Mouse (Mus musculus): ENCODE measurements at regions not wholly inside any gene's neighbourhood (a gene's known extent, or its start where the extent isn't known, plus 50 kb on each side); places are given as distances from the start of the nearest gene placed in this dataset.

- Histone ChIP-seq H3K27me3 (replicated peaks; ENCODE audit: control insufficient read depth, insufficient read depth, low read length) (no peaks in the 10 kb centered on the region), H3K9me3 (ENCODE audit: control insufficient read depth, low read length) (no peaks in the 10 kb centered on the region), H3K36me3 (ENCODE audit: control insufficient read depth, insufficient read depth, low read length) (no peaks in the 10 kb centered on the region), H3K4me3 (ENCODE audit: low read depth, low read length) (no peak overlapping the region), H3K4me1 (replicated peaks; ENCODE audit: control insufficient read depth, insufficient read depth, low read length) (peaks cover 13% of the 10 kb centered on the region; the same call in 1 of the 2 replicates), H3K9ac (ENCODE audit: low read length) (no peak overlapping the region), H3K4me2 (ENCODE audit: low read length) (no peak overlapping the region), H3K27ac (ENCODE audit: low read depth) (no peak overlapping the region)
- no peak for DNase-seq (ENCODE audit: low spot score)
- no peak for ATAC-seq (replicated peaks; ENCODE audit: low FRiP score, low TSS enrichment, low read depth)
- WGBS, result 62% methylated on average over 9 of the region's 9 CpGs
These were observed 116.3 kb upstream of the Tpm1 start for GRCm38 (mm10) chr9:67165486-67165885.

DNA sequence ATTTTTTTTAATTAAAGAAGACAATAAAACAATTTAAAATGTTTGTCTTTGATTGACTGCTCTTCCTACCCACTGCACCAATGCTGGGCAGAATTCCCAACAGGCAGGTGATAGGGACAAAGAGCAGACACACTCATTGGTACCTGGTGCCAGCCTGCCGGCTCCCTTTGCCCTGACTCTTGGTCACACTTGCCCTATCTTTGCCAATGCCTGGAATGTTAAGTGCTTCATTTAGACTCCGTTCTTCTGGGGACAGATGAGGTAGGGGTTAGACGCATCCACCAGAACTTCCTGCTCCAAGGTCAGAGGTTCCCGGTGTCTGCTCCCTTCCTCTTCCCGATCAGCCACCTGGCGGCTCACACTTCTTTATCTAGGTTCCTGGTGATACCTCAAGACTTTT lies 114.5 kb upstream of the Tpm1 start:
- H3K36me3 ChIP-seq (ENCODE audit: control insufficient read depth, insufficient read depth, low read length), result no peaks in the 10 kb centered on the region
- H3K27me3 ChIP-seq (replicated peaks; ENCODE audit: control insufficient read depth, insufficient read depth, low read length), result no peaks in the 10 kb centered on the region
- H3K4me2 ChIP-seq (ENCODE audit: low read length), result no peak overlapping the region
- no peak overlapping the region for H3K4me3 ChIP-seq (ENCODE audit: low read depth, low read length)
- no peak overlapping the region for H3K9ac ChIP-seq (ENCODE audit: low read length)
- ATAC-seq (replicated peaks; ENCODE audit: low FRiP score, low TSS enrichment, low read depth) (no peak), DNase-seq (ENCODE audit: low spot score) (no peak)
- WGBS, result 69% methylated on average over 6 of the region's 6 CpGs
- no peaks in the 10 kb centered on the region for H3K9me3 ChIP-seq (ENCODE audit: control insufficient read depth, low read length)
- peaks cover 5% of the 10 kb centered on the region; the same call in 1 of the 2 replicates for H3K4me1 ChIP-seq (replicated peaks; ENCODE audit: control insufficient read depth, insufficient read depth, low read length)
- no peak overlapping the region for H3K27ac ChIP-seq (ENCODE audit: low read depth)

GRCm38 (mm10) chr9:67160785-67161455 lies 111.7 kb upstream of the Tpm1 start:
- DNase-seq (ENCODE audit: low spot score) (no peak), ATAC-seq (replicated peaks; ENCODE audit: low FRiP score, low TSS enrichment, low read depth) (no peak)
- H3K9me3 ChIP-seq (ENCODE audit: control insufficient read depth, low read length), result no peaks in the 10 kb centered on the region
- H3K36me3 ChIP-seq (ENCODE audit: control insufficient read depth, insufficient read depth, low read length), result no peaks in the 10 kb centered on the region
- WGBS, result 90% methylated on average over 3 of the region's 3 CpGs
- no peak overlapping the region for H3K4me2 ChIP-seq (ENCODE audit: low read length)
- H3K4me1 ChIP-seq (replicated peaks; ENCODE audit: control insufficient read depth, insufficient read depth, low read length), result peaks cover 5% of the 10 kb centered on the region; the same call in 1 of the 2 replicates
- no peak overlapping the region for H3K27ac ChIP-seq (ENCODE audit: low read depth)
- no peak overlapping the region for H3K9ac ChIP-seq (ENCODE audit: low read length)
- no peak overlapping the region for H3K4me3 ChIP-seq (ENCODE audit: low read depth, low read length)
- H3K27me3 ChIP-seq (replicated peaks; ENCODE audit: control insufficient read depth, insufficient read depth, low read length), result no peaks in the 10 kb centered on the region

DNA sequence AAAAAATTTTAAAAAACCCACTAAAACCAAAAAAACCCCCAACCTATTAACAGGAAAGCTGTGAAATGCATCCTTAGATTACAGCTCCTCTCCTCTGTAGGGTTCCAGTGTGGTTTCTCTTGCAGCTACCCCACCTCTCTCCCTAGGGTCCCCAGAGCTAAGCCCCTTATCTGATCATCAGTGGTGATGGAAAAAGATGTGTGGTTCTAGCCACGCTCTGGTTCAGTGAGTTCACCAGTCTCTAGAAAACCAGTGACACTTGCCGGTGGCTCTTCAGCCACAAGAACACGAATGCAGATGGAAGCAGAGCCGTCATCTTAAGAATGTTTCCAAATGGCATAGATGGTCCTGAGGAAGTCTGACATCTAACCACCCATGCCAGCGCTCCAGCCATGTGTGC lies 111.1 kb upstream of the Tpm1 start:
- Histone ChIP-seq H3K27me3 (replicated peaks; ENCODE audit: control insufficient read depth, insufficient read depth, low read length) (no peaks in the 10 kb centered on the region), H3K4me2 (ENCODE audit: low read length) (no peak overlapping the region), H3K4me3 (ENCODE audit: low read depth, low read length) (no peak overlapping the region), H3K36me3 (ENCODE audit: control insufficient read depth, insufficient read depth, low read length) (no peaks in the 10 kb centered on the region), H3K9ac (ENCODE audit: low read length) (no peak overlapping the region), H3K4me1 (replicated peaks; ENCODE audit: control insufficient read depth, insufficient read depth, low read length) (peaks cover 5% of the 10 kb centered on the region; the same call in 1 of the 2 replicates), H3K27ac (ENCODE audit: low read depth) (no peak overlapping the region), H3K9me3 (ENCODE audit: control insufficient read depth, low read length) (no peaks in the 10 kb centered on the region)
- no peak for ATAC-seq (replicated peaks; ENCODE audit: low FRiP score, low TSS enrichment, low read depth)
- DNase-seq (ENCODE audit: low spot score), result no peak
- WGBS, result 92% methylated on average over 5 of the region's 5 CpGs

GRCm38 (mm10) chr9:67156590-67157259 lies 107.5 kb upstream of the Tpm1 start:
- H3K27ac ChIP-seq (ENCODE audit: low read depth), result no peak overlapping the region
- no peak overlapping the region for H3K4me3 ChIP-seq (ENCODE audit: low read depth, low read length)
- no peak overlapping the region for H3K9ac ChIP-seq (ENCODE audit: low read length)
- WGBS, result 40% methylated on average over 3 of the region's 3 CpGs
- DNase-seq (ENCODE audit: low spot score), result no peak
- no peaks in the 10 kb centered on the region for H3K9me3 ChIP-seq (ENCODE audit: control insufficient read depth, low read length)
- H3K27me3 ChIP-seq (replicated peaks; ENCODE audit: control insufficient read depth, insufficient read depth, low read length), result no peaks in the 10 kb centered on the region
- no peaks in the 10 kb centered on the region for H3K36me3 ChIP-seq (ENCODE audit: control insufficient read depth, insufficient read depth, low read length)
- no peak overlapping the region for H3K4me2 ChIP-seq (ENCODE audit: low read length)
- ATAC-seq (replicated peaks; ENCODE audit: low FRiP score, low TSS enrichment, low read depth), result no peak
- peaks cover 7% of the 10 kb centered on the region; the same call in 1 of the 2 replicates for H3K4me1 ChIP-seq (replicated peaks; ENCODE audit: control insufficient read depth, insufficient read depth, low read length)

- no peaks in the 10 kb centered on the region for H3K27me3 ChIP-seq (replicated peaks; ENCODE audit: control insufficient read depth, insufficient read depth, low read length)
- no peak overlapping the region for H3K4me3 ChIP-seq (ENCODE audit: low read depth, low read length)
- H3K4me1 ChIP-seq (replicated peaks; ENCODE audit: control insufficient read depth, insufficient read depth, low read length), result peaks cover 12% of the 10 kb centered on the region; the same call in 1 of the 2 replicates
- H3K36me3 ChIP-seq (ENCODE audit: control insufficient read depth, insufficient read depth, low read length), result no peaks in the 10 kb centered on the region
- no peak overlapping the region for H3K9ac ChIP-seq (ENCODE audit: low read length)
- no peaks in the 10 kb centered on the region for H3K9me3 ChIP-seq (ENCODE audit: control insufficient read depth, low read length)
- no peak overlapping the region for H3K4me2 ChIP-seq (ENCODE audit: low read length)
- ATAC-seq (replicated peaks; ENCODE audit: low FRiP score, low TSS enrichment, low read depth) (0 out of 2 replicates have a peak, but pooled peaks have one; percentile 37), DNase-seq (ENCODE audit: low spot score) (no peak)
- H3K27ac ChIP-seq (ENCODE audit: low read depth), result no peak overlapping the region
- WGBS, result 45% methylated on average over 6 of the region's 6 CpGs
These were observed 104.9 kb upstream of the Tpm1 start for GRCm38 (mm10) chr9:67154062-67154461.

- WGBS, result 80% methylated on average over 4 of the region's 4 CpGs
- H3K27ac ChIP-seq (ENCODE audit: low read depth), result no peak overlapping the region; the same call in 1 of the 2 replicates
These were observed 104.1 kb upstream of the Tpm1 start for GRCm38 (mm10) chr9:67153333-67153732.

DNA sequence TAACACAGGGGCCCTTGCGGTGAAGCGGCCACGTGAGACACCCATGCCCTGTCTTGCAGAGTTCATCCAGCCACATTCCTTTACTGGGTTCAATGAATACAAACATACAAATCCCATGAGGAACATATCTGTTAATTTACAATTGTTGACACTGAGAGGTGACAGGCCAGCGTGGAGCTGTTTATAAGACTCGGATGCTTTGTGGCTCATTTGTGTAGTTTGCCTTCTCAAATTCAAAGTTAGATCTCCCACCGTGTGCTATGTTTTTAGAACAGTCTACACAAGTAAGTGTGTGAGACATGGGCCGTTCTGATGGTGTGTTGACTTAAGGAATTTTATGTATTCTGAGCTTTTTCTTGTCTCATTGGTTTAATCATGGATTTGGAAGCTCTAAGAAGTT lies 98.5 kb upstream of the Tpm1 start:
- 39% methylated on average over 7 of the region's 7 CpGs for WGBS
- no peak for ATAC-seq (replicated peaks; ENCODE audit: low FRiP score, low TSS enrichment, low read depth)
- DNase-seq (ENCODE audit: low spot score), result no peak
- H3K9me3 ChIP-seq (ENCODE audit: control insufficient read depth, low read length), result no peaks in the 10 kb centered on the region
- no peak overlapping the region for H3K4me2 ChIP-seq (ENCODE audit: low read length)
- no peaks in the 10 kb centered on the region for H3K27me3 ChIP-seq (replicated peaks; ENCODE audit: control insufficient read depth, insufficient read depth, low read length)
- H3K36me3 ChIP-seq (ENCODE audit: control insufficient read depth, insufficient read depth, low read length), result no peaks in the 10 kb centered on the region
- H3K4me1 ChIP-seq (replicated peaks; ENCODE audit: control insufficient read depth, insufficient read depth, low read length), result peaks cover 9% of the 10 kb centered on the region; the same call in 1 of the 2 replicates
- no peak overlapping the region for H3K9ac ChIP-seq (ENCODE audit: low read length)
- H3K27ac ChIP-seq (ENCODE audit: low read depth), result no peak overlapping the region
- H3K4me3 ChIP-seq (ENCODE audit: low read depth, low read length), result no peak overlapping the region

More at GRCm38 (mm10) chr9:67153333-67153732, 104.1 kb upstream of the Tpm1 start:
- Histone ChIP-seq H3K36me3 (ENCODE audit: control insufficient read depth, insufficient read depth, low read length) (no peaks in the 10 kb centered on the region), H3K9ac (ENCODE audit: low read length) (no peak overlapping the region), H3K4me3 (ENCODE audit: low read depth, low read length) (no peak overlapping the region), H3K9me3 (ENCODE audit: control insufficient read depth, low read length) (no peaks in the 10 kb centered on the region), H3K4me1 (replicated peaks; ENCODE audit: control insufficient read depth, insufficient read depth, low read length) (peaks cover 12% of the 10 kb centered on the region; the same call in 1 of the 2 replicates), H3K4me2 (ENCODE audit: low read length) (no peak overlapping the region), H3K27me3 (replicated peaks; ENCODE audit: control insufficient read depth, insufficient read depth, low read length) (no peaks in the 10 kb centered on the region)
- 0 out of 2 replicates have a peak, but pooled peaks have one; percentile 22 for ATAC-seq (replicated peaks; ENCODE audit: low FRiP score, low TSS enrichment, low read depth)
- no peak for DNase-seq (ENCODE audit: low spot score)
